Mouse (Mus musculus) embryonic fibroblast, embryonic 13.5 days (primary cell): ENCODE results near the gene Nr1h4. TPM values are rescaled to one million over a fixed set of nuclear protein-coding genes. Genes with fewer than 3 reads are reported as not detected.

Experiments used
- H3K27ac ChIP-seq: 2 replicates; pipeline ENCODE4 v1.5.1; 2012; ENCODE audit warnings: low read length, control low read depth, inconsistent platforms; ENCODE audit not compliant: insufficient read depth
- H3K4me1 ChIP-seq: 2 replicates; pipeline ENCODE4 v1.6.1; 2011; ENCODE audit warnings: low read length; ENCODE audit not compliant: control insufficient read depth, insufficient read depth
- H3K4me3 ChIP-seq: 2 replicates; pipeline ENCODE4 v1.5.1; 2011; ENCODE audit warnings: mild to moderate bottlenecking, control low read depth, low read length; ENCODE audit not compliant: insufficient read depth
- CTCF ChIP-seq: IDR thresholded peaks from 2 replicates; pipeline ENCODE4 v1.5.1; 2011; ENCODE audit warnings: mild to moderate bottlenecking, control low read depth, low read length, moderate library complexity, borderline replicate concordance; ENCODE audit not compliant: insufficient read depth
- POLR2A ChIP-seq: IDR thresholded peaks from 2 replicates; pipeline ENCODE4 v1.6.1; 2011; ENCODE audit warnings: low read depth, mild to moderate bottlenecking, control low read depth, low read length, moderate library complexity
- polyA plus RNA-seq: library from polyadenylated mRNA; stranded (reverse); fragments of >200 nt; gene quantifications from 2 replicates; pipeline ENCODE4 v1.2.4, GENCODE M21; 2011; ENCODE audit warnings: low read depth; ENCODE audit not compliant: missing spikeins, insufficient read length

Gene Nr1h4
- polyA plus RNA-seq, 1 experiment, result not detected

DNA sequence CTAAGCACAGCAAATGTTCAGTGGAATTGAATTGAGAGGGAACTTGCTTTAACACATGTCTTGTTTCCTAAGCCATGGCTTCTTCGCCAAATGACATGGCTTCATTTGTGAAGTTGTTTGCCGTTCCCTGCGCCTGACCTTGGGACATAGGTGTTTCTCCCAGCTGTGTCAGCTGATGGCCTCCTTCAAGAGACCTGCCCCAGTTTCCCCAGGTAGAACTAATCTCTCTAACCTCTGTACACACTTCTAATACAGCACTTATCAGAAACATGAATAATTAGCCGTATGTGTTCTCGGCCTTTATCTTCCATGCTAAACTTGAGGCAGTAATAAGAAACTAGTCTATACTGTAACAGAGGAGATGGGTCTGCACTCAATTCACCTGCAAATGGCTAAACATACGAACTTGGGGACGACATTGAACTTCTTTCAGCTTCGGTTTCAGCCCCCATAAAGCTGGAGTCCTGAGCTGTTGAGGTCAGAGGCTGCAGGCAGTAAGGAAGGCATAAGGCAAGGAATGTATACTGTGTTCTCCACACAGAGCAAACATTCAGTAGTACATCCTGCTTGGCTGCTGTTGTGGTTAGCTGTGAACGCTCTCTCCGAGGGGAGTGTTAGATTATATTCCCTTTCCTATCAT is 28.3 kb downstream of the Nr1h4 start:
- TF ChIP-seq CTCF (no peak), POLR2A (no peak)
- Histone ChIP-seq H3K4me1 (no peaks in the 10 kb centered on the region), H3K27ac (no peak overlapping the region), H3K4me3 (no peak overlapping the region)

DNA sequence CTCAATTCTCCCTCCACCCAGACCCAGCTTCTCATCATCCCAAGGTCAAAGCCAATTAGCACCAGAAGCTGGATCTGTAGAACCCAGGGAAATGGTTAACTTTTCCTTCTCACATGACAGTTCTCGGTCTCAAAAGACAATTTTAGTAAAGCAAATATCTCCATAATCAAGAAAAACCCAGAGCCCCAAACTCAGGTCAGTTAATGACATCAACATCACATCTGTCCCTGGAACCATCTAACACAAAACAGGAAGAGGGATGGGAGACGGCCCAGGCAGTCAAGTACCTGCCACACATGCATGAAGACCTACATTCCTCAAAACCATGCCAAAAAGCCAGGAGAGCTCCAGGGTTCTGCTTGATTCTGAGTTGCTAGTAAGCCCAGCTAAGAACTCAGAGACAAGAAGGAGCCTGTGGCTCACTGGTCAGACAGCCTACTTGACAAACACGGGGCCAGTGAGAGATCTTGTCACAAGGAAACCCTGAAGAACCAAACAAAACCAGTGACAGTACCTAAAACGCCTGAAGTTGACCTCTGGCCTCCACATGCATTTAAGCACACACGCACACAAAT is 30.3 kb downstream of the Nr1h4 start:
- no peak for TF ChIP-seq CTCF
- TF ChIP-seq POLR2A, result no peak
- Histone ChIP-seq H3K27ac (no peak overlapping the region), H3K4me1 (no peaks in the 10 kb centered on the region), H3K4me3 (no peak overlapping the region)

DNA sequence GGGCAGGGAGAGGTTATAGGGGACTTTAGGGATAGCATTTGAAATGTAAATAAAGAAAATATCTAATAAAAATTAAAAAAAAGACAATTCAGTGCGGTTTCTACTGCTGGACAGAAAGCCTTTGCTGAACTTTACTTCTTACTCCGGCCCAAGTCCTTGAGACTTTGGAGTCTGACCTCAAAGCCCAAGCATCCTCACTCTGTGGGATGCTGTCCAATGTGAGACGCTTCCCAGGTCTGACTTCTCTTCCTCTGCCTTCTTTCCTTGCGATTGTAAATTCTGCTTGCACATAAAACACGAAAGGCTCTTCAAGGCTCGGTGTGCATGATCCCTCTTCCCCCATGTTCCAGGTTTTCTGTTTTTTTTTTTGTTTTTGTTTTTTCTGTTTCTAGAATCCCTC is 31.5 kb downstream of the Nr1h4 start:
- no peak overlapping the region for H3K4me3 ChIP-seq
- no peak overlapping the region for H3K27ac ChIP-seq
- no peaks in the 10 kb centered on the region for H3K4me1 ChIP-seq
- no peak for TF ChIP-seq CTCF
- no peak for TF ChIP-seq POLR2A

DNA sequence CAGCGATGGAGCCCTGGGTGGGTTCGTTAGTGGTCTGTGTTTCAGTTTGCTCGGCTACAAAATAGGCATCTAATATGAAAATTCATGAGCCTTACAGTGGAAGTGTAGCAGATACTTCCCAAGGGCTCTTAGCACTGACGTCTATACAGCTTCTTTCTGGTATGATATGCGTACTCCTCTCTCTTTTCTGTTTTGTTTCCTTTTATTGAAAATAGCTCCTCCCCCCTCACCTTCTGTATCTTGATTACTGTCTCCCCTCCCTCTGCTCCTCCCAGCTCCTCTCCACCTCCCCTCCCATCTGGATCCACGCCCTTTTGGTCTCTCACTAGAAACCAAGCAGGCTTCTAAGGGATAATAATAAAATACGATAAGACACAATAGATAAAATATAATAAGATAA is 37.8 kb downstream of the Nr1h4 start:
- Histone ChIP-seq H3K27ac (no peak overlapping the region), H3K4me3 (no peak overlapping the region), H3K4me1 (no peaks in the 10 kb centered on the region)
- TF ChIP-seq POLR2A (no peak), CTCF (no peak)

DNA sequence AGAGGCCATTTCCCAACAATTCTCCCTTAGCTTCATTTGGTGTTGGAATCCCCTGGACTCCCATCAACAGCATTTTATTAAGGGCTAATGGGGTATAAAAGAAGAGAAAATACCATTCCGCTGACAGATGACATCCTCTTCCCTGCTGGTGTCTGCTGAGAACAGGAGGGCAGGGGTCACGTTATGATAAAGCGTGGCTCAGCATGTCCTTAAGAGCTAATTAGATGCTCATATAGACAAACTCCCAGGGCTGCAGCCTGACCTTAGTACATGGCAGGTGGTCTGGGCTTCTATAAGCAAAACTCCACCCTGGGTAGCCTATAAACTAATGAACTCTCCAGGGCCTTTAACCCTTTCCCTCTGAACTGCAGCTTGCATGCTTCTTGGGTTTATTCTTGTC is 42.1 kb downstream of the Nr1h4 start:
- TF ChIP-seq CTCF, result no peak
- TF ChIP-seq POLR2A, result no peak
- Histone ChIP-seq H3K27ac (no peak overlapping the region), H3K4me1 (no peaks in the 10 kb centered on the region), H3K4me3 (no peak overlapping the region)

DNA sequence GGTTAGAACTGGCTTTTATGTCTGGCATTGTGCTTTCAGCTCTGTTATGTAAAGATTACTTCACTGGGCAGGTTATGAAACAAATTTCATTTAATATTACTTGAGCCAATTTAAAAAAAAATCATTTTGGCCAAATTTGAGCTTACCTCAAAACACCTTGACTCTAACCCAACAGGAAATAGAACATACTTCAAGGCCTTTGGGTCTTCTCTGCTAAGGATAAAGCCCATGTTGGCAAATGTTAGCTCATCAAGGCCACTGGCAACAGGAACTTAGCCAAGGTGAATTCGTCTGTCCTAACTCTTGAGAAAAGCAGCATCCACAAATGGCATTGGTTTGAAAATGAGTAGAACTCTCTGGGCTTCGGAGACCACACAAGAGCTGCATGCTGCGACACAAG is 43.1 kb downstream of the Nr1h4 start:
- TF ChIP-seq CTCF, result no peak
- TF ChIP-seq POLR2A, result no peak

DNA sequence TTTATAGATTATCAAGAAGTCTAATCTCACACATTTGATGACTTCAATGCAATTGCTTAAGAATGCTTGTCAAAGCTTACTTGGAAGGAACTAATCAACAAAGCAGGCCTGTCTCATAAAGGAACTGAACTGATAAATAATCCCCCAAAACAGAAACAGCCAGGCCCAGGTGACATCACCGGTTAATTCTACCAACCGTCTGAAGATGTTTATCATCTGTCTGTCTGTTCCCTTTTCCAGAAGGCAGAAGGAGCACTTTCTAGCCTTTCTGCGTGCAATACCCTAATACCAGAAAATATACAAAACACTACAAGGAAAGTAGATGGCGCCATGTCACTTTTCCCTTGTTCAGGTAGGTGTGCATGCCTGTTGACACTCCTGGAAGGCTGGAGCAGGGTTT is 43.9 kb downstream of the Nr1h4 start:
- Histone ChIP-seq H3K4me1 (no peaks in the 10 kb centered on the region), H3K27ac (no peak overlapping the region), H3K4me3 (no peak overlapping the region)
- no peak for TF ChIP-seq CTCF
- no peak for TF ChIP-seq POLR2A

More for the DNA sequence above, 43.1 kb downstream of the Nr1h4 start:
- Histone ChIP-seq H3K4me1 (no peaks in the 10 kb centered on the region), H3K4me3 (no peak overlapping the region), H3K27ac (no peak overlapping the region)

DNA sequence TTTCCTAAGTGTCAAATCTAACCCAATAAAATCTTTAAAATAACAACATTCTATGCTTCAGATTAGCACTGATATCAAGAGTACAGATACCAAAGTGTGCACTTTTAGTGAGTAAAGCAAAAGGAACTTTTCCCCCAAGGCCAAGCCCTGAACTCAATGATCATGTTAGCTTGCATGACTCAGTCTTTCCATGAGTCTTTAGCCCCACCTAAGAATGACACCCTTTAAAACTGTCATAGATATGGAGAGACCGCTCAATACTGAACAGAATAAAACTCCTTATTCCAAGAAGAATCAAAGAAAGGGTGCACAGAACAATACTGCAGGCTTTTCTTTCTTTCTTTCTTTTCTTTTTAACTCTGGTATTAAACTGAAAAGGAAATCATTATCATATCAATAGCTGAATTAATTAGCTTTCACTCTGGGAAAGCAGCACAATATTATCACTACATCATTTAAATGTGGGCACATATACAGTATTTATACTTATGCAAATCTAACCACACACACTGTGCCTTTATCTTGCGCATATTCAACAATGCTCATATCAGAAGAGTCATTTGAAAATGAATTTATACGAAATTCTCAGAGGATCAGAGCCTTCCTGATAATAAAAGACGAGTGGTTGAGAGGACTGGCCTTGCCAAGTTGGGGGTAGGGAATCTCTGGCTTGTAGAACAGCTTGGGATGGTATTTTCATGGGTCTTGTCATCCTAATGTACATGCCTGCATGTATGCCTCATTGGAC is 46.2 kb downstream of the Nr1h4 start:
- H3K4me1 ChIP-seq, result no peaks in the 10 kb centered on the region
- H3K4me3 ChIP-seq, result no peak overlapping the region
- no peak overlapping the region for H3K27ac ChIP-seq
- TF ChIP-seq CTCF (no peak), POLR2A (no peak)

DNA sequence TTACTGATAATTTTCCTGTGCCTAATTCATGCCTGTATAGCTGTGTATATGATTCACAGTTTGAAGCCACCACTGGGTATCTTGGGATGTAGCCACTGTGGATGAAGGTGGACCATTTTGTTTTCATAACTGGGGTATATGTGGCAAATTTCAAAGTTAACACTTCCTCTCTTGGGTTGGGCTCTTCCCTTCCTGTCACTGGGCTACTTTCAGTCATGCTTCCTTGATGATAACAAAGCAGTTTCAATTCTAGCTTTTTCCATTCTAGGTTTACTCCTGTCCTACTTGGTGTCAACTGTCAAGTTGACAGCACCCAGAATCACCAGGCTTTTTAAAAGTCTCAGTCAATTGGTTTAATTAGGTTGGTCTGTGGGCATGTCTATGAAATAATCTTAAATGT is 48.5 kb downstream of the Nr1h4 start:
- H3K4me1 ChIP-seq, result no peaks in the 10 kb centered on the region
- H3K27ac ChIP-seq, result no peak overlapping the region
- TF ChIP-seq POLR2A (no peak), CTCF (no peak)
- H3K4me3 ChIP-seq, result no peak overlapping the region

DNA sequence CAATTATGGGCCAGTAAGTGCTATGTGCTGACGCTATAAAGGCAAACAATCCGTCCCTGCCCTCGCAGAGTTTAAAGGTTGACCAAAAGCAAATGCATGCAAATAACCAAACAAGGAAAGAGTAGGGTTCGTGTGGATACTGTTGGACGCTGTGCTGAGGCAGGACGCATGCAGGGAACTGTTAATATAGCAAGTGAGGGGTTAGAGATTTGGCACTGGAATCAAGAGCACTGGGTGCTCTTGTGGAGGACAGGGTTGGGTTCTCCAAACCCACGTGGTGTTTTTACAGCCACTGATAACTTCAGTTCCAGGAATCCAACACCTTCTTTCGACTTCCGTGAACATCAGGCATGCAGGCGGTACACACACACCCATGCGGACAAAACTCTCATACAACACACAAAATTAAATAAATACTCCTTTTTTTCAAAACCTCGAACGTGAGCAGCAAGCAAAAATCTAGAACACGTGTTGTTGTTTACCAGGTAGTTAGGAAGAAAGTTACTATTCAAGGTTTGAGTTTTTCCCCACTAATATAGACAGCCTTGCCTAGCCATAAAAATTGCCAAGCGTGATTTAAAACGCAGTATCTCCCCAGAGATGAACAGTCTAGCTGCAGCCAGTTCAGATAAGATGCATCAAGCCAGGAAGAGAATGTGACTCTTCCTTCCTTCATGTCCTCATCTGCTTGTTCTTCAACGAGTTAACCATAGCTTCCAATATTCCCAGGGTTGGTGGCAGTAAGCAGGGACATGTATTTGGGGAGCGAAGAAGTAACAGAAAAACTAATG is 49.4 kb downstream of the Nr1h4 start:
- H3K4me1 ChIP-seq, result no peaks in the 10 kb centered on the region
- H3K4me3 ChIP-seq, result no peak overlapping the region
- no peak for TF ChIP-seq CTCF
- TF ChIP-seq POLR2A, result no peak
- no peak overlapping the region for H3K27ac ChIP-seq

DNA sequence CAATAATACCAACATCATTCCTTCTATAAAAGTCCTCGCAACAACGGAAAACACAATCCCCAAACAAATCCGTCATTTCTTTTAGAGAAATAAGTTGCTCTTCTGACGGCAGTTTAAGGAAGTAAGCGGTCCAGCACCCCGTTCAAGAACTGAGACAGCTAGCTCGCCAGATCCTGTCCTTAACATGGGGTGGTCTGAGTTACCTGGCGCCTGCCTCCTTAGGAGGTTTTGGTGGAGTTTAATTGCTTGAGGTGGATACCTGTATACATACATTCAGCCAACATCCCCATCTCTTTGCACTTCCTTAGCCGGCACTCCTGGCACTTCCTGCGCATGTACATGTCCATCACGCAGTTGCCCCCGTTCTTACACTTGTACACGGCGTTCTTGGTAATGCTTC is 50.3 kb downstream of the Nr1h4 start:
- H3K4me1 ChIP-seq, result no peaks in the 10 kb centered on the region
- no peak overlapping the region for H3K4me3 ChIP-seq
- no peak overlapping the region for H3K27ac ChIP-seq
- TF ChIP-seq POLR2A (no peak), CTCF (no peak)
